Mouse (Mus musculus) gastrocnemius, postnatal 4 days (tissue): Measurements from ENCODE around the gene Vav3. TPM values are rescaled to one million over a fixed set of nuclear protein-coding genes. Genes with fewer than 3 reads are reported as not detected.

Experiments used
- DNase-seq, 2 experiments: peaks; one replicate each; pipeline ENCODE4 v3.0.0; 2021 to 2022; ENCODE audit warnings: low spot score in 2 of 2, mixed read lengths in 2 of 2
- long read RNA-seq, 2 experiments: library from polyadenylated mRNA; stranded (forward); transcript quantifications; one replicate each; pipeline ENCODE4 v2.0.0; 2021
- total RNA-seq, 2 experiments: library from RNA; stranded (reverse); gene quantifications; 2 replicates each; pipeline ENCODE4 v1.2.3; 2021

Gene Vav3
- total RNA-seq, result 10 to 100 TPM; 11.5 to 12.1 TPM
- long read RNA-seq, experiment 1, full-length matches to known transcripts, result 6 of 8 reads
- long read RNA-seq, experiment 1, partial matches to known transcripts, result 2 of 8 reads
- long read RNA-seq, experiment 1, other reads (novel, unspliced or antisense), result 0 of 8 reads
- long read RNA-seq, experiment 2, full-length matches to known transcripts, result 6 of 14 reads
- long read RNA-seq, experiment 2, partial matches to known transcripts, result 1 of 14 reads
- long read RNA-seq, experiment 2, other reads (novel, unspliced or antisense), result 7 of 14 reads

GRCm38 (mm10) chr3:109340274-109341070 is at the start of gene Vav3:
Gene Vav3, plus strand, starts transcription at chr3:109340653.
- DNase-seq, result peak; percentile 44 to 69

- DNase-seq, result no peak
Observed at GRCm38 (mm10) chr3:109298857-109299256, 41.6 kb upstream of the Vav3 start.

DNA sequence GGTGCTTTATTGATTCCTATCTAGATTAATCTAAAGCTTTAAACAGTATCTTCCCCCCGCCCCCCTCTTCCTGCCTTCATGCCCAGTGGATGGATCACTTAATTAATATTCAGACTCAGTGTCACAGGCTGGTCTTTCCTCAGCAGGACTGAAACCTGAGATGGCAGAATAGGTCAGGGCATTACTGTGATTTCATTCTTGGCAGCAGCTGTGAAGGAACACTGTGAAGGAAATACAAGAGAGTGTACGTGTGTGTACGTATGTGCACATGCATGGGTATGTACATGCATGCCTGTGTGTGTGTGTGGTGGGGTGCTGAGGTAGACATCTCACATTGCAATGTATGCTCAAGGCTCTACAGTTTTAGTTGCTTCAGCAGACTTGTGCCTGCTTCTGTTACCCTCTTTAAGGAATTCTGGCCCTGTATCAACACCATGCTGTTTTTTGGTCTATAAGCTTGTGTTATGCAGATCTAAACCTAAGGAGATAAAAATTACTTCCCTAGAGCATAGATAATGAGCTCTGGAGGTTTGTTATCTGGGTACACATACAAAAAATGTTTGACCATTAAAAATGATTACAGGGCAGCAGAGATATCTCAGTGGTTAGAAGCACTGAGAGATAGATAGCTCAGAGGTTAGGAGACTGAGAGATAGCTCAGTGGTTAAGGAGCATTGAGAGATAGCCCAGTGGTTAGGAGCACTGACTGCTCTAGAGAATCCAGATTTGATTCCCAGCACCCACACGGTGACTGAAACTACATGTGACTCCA is 41.0 kb upstream of the Vav3 start:
- DNase-seq, result no peak

DNA sequence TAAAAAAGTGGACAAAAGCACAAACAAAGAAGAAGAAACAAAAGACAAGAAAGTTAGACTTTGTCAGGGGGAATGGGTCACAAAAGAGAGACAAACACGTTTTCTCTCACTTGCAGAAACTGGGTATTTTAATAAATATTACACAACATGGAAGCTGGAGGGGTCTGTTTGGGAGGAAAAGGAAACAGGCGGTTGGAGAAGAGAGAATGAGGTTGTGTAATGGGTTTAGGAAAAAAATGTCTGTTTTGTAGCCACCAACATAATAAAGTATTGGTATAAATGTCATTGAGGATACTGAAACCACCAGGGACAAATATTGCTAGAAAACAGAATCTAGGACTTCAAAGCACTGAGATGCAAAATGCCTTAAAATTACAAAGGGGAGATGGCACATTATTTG is 38.4 kb upstream of the Vav3 start:
- no peak for DNase-seq

DNA sequence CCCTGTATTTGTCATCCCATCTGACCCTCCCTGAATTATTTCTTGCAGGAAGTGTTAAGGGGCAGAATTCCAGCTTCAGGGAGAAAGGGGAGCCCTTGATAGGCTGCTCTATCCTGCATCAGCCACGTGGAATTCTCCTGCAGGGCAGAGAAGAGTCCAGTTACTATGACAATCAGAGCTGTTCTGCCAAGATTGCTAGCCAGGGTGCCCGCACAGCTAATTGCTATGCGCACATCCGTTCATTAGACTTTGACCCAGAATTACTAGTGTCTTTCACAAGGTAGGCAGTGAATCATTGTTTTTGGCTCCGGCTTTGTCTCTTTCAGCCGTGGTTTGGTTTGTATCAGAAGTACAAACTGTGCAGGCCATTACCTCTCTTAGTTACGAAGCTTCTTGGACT is 33.0 kb upstream of the Vav3 start:
- no peak for DNase-seq

GRCm38 (mm10) chr3:109308468-109308867 is 32.0 kb upstream of the Vav3 start:
- DNase-seq, result no peak

DNA sequence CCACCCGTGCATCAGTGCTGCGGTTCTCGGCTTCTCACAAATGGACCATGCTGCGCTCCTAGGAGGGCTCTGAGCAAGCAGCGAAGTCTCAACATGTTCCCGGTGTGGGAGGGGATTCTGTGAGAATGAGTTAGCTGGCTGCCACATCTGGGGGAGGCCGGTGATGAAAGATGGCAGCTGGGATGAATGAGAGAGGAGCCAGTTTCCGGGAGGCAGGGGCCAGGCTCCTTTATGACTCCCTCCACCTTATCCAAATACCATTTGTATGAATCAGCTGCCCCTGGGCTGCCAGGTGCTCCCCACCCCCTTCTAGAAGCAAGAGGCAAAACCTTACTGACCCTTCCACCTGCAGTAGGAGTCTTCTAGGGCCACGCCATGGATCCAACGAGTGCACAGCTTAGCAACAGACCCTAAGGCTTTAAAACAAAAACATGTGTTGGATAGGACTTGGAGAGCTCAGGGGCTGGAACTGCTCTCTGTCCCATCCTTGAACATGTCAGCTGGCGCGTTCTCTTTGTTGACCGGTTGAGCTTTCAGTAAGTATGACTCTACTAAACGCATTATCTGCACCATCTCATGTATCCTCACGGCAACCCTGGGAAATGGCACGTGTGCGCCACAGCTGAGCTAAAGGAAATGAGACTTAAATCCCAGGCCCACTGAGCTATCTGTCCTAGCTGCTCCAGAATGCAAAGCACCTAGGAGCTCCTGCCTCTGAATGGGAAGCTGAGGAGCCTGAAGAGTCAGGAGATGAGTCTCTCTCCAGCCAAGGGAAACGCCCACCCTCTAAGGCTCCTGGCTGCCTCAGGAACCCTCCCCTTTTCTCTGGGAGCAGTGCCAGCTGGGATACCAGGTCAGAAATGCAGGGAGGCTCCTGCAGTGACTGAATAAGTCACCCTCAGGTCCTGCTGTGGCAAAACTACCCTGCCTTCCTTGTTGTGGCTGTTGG is 30.9 kb upstream of the Vav3 start:
- peak; percentile 25 to 52 for DNase-seq

GRCm38 (mm10) chr3:109311172-109311824 is 29.2 kb upstream of the Vav3 start:
- no peak for DNase-seq

DNA sequence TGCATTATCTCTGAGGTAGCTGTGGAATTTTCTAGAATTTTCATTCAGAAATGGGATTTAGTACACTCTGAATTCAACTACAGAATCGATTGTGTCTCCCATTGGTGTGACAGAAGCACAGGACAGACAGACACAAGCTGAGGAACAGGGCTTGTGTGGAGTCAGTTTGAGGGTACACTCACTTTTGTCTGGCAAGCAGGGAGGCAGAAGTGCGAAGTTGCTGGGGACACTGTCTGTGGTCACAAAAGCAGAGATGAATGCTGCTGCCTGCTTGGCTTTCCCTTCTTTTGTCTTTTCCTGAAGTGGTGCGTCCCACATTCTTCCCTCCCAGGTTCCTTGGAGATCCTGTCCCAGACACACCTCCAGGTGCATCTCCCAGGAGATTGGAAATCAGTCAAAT is 28.6 kb upstream of the Vav3 start:
- no peak for DNase-seq

- no peak for DNase-seq
Observed at GRCm38 (mm10) chr3:109313501-109313900, 27.0 kb upstream of the Vav3 start.

DNA sequence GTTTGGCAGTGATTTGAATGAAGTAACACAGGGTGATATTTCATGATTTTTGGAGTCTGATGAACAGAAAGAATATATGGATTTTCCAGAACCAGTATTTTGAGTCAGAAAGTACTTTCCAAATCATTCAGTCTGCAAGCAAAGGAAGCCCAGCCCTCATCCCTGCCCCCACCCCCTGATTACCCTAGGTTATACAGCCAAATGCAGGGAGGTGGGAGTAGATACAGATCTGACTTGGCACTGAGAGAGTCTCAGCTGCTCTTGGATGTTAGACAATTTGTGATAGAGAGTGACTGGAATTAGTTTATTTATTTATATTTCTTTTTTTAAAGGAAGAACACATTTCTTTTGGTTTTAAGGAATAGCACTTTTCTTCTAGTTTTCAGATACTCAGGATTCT is 18.2 kb upstream of the Vav3 start:
- no peak for DNase-seq

- DNase-seq, result no peak
Observed at GRCm38 (mm10) chr3:109323447-109324300, 16.8 kb upstream of the Vav3 start.

DNA sequence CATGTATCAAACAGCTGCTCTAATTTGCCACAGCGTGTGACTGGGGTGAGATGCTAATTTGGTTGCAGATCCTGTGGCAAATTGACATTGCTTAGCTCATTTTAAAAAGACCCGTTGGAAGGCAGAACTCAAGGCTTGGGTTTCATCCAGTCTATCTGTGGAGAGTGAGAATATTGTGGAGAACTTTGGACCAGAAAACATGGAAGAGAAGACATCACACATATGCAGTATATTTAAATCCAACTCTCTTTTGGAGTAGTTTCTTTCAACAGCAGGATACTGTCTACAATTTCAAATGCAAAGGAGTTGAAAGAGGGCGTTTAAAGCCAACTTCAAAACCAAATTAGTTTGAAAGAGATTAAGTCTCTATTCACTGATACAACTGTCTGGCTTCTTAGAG is 13.3 kb upstream of the Vav3 start:
- no peak for DNase-seq

DNA sequence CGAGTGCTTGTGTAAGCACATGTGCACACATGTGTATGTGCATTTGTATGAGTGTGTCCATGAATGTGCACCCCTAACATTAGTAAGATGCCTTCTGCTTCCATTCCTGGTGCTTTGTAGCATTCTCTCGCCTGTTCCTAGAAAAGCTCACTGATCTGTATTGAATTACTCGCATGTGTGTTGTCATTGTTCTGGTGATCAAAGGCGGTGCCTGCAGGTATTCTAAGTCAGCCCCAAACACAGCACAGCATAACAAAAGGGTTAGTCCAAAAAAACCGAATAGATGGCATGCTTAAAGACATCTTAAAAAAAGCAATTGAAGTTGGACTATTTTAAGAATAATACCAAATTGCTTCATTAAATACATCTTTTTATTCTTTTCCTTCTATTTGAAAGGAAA is 7.7 kb upstream of the Vav3 start:
- DNase-seq, result no peak

DNA sequence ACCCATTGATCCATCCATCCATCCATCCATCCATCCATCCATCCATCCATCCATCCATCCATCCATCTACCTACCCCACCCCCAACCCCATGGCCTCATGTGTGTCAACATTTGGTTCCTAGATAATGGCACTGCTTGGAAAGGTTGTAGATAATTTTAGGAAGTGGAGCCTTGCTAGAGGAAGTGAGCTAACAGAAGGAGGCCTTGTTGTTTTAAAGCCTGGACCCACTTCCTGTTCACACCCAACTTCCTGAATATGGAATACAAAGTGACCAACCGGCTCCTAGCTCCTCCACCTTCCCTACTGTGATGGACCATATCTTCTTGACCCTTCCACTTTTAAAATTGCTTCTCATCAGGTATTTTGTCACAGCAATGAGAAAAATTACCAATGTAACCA is 5.0 kb upstream of the Vav3 start:
- DNase-seq, result no peak

- no peak for DNase-seq
Observed at GRCm38 (mm10) chr3:109339290-109339689, 1.2 kb upstream of the Vav3 start.

DNA sequence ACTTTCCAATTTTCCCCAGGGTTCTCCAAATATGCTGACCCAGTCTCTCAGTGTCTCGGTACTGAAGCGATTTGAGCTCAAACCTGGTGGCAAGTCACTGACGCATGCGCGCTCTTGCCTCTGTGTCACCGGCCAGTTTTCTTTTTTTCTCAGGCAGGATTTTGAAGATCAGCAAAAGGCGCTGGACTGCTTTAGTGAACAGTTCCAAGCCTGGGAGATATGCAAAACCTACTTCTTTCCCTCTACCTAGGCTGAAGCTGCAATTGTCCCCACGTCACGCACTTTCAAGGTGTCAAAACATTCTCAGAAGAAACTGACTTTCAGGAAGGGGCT is 546 bp upstream of the Vav3 start:
- DNase-seq, result peak; percentile 21 to 31

DNA sequence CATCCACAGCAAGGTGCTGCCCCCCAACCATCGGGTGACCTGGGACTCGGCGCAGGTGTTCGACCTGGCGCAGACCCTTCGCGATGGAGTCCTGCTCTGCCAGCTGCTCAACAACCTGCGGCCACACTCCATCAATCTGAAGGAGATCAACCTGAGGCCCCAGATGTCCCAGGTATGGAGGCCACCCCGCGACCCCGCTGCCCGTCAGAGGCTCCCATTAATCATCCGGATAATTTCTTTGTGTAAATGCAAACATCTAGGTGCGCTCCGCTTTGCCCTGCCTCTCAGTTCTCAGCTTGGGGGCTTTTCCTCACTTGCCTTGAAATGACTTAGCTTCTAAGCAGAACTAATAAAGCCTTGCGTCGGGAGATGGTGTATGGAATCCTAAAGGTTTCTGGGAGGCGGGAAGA is 623 bp downstream of the Vav3 start:
- DNase-seq, result no peak

DNA sequence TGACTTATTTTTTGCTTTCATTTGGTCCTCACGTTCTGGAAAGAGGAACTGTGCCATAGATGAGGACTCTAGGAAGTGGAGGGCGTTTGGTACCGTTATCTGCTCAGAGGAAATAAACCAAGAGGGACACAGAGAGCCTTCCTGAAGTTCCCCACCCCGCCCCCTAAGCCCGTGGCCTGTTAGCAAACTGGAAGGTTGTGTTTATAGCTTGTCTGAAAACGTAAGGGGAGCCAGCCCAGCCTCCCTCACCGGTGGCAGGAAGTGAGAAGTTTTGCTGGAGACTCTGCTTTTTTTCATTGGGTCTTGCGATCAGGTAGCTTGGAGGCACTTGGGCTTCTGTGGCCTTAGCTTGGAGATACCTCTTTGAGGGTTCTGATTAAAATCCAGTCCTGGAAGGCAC is 1.2 kb downstream of the Vav3 start:
- peak in 1 of 2 experiments; percentile 30 for DNase-seq
